Mouse (Mus musculus) spleen, postnatal 4 days (tissue): ENCODE measurements at regions not wholly inside any gene's neighbourhood (a gene's known extent, or its start where the extent isn't known, plus 50 kb on each side); places are given as distances from the start of the nearest gene placed in this dataset.

Source experiments
- DNase-seq, 2 experiments: peaks; one replicate each; pipeline ENCODE4 v3.0.0; 2022; ENCODE audit warnings: low spot score in 2 of 2

DNA sequence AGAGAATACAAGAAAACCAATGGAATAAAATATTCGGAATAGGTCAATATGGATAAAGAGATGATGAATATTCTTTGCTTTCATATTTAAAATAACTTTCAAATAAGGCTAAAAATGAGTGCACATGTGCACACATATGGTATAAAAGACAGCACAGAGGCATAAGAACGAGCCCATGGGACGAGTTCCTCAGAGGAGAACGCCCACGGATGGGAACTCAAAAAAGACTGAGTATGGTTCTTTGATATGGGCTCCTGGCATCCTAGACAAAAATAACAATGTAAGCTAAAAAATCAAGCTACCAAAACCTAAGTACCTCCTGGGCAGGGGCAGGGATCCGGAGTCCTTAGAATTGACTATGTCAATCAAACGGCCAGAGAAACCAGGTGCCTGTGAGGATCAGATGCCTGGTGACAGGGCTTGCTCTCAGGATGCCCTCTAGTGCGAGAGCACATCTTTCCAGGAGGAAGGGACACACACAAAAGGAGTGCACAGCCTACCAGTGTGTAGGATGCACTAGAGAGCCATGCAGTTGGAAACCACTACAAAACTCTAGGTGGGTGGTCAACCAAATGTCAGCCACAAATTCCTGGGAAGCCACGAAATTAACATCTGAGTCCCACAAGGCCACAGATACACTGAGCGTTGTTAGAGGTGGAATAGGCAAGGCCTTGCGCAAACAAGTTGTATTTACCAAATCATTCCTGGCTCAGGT is 307.8 kb downstream of the Sox9 start:
- no peak for DNase-seq

GRCm38 (mm10) chr11:113091901-113092568 is 310.0 kb downstream of the Sox9 start:
- DNase-seq = no peak

GRCm38 (mm10) chr11:113093895-113094445 is 311.9 kb downstream of the Sox9 start:
- no peak for DNase-seq

DNA sequence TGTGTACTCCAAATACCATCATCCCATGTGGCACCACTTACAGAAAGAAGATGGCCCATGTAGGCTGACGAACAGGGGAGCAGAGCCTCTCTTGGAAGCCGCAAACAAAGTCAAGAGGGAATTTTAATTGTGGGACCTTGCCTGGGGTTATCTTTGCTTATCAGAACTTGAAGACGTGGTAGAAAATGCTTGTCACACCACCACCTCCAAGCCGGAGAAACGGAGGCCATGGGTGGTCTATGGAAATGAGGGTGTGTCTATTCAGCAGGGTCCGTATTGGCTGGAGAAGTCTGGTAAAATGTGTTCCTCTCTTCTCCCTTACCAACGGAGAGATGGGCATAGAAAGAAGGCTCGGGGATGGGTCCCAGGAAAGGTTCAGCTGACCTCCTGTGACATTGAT is 313.6 kb downstream of the Sox9 start:
- DNase-seq = no peak

GRCm38 (mm10) chr11:113096209-113096608 is 314.2 kb downstream of the Sox9 start:
- DNase-seq = no peak

DNA sequence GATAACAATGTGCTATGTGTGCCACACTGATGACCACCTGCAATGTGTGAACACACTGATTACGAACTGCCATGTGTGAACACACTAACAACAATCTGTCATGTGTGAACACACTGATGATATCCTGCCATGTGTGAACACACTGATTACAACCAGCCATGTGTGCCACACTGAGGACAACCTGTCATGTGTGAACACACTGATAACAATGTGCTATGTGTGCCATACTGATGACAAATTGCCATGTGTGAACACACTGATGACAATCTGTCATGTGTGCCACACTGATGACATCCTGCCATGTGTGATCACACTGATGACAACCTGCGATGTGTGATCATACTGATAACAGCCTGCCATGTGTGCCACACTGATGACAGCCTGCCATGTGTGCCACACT is 316.3 kb downstream of the Sox9 start:
- no peak for DNase-seq

GRCm38 (mm10) chr11:113100800-113101199 is 318.8 kb downstream of the Sox9 start:
- DNase-seq = no peak

DNA sequence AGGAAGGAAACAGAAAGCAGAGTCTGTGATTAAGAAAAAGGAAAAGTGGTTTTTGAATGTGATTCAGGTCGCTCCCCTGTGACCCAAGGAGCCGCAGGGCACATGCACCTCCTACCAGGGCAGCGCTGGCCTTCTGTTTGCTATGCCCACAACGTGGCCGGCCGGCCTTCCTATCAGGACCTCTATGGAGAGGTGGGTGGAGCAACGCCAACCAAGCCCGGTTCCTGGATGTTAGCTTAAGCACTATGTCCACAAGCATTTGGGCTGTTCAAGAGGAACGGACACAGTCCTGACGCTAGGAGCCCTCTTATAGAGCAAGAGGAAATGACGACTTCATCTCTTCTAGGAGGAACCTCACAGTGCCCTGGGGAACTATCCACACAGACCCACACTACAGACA is 319.5 kb downstream of the Sox9 start:
- no peak for DNase-seq

GRCm38 (mm10) chr11:113103161-113103845 is 321.3 kb downstream of the Sox9 start:
- no peak for DNase-seq

- no peak for DNase-seq
Observed at GRCm38 (mm10) chr11:113105371-113105770, 323.3 kb downstream of the Sox9 start.

- no peak for DNase-seq
Observed at GRCm38 (mm10) chr11:113107205-113107844, 325.3 kb downstream of the Sox9 start.

DNA sequence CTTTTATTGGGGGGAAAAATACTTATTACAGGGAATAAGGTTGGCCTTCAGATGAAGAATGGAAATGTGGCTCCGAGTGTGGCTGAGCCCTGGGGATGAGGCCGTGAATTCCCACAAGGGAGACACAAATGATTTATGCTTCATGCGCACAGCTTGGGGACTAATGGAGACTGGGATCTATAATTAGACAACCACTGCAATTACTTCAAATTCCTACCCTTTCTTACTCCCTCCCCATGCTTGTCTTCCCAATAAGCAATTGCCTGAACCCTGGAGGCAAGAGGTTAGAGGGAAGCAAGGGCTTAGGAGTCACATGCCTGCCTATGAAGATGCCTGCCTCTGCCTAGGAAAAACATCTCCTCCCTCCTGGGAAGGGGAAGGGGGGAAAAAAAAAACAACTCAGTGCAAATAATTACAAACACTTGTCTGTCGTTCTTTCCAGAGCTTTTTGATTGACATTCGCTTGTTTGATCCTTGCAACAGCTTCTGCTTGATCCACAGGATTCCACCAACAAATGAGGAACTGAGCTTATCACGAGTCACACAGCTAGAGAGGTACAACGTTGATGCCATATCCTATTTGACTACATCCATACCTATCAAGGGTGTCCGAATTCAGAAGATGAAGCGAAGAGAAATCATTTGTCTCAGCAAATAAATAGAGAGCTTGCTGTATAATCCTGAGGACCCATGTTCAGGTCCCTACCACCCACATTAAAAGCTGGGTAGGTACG is 326.1 kb downstream of the Sox9 start:
- no peak for DNase-seq

GRCm38 (mm10) chr11:113109096-113109495 is 327.1 kb downstream of the Sox9 start:
- DNase-seq = no peak

- DNase-seq = no peak
Observed at GRCm38 (mm10) chr11:113113220-113113817, 331.3 kb downstream of the Sox9 start.

- DNase-seq = no peak
Observed at GRCm38 (mm10) chr11:113117179-113117898, 335.3 kb downstream of the Sox9 start.

GRCm38 (mm10) chr11:113120570-113120969 is 338.5 kb downstream of the Sox9 start:
- no peak for DNase-seq

DNA sequence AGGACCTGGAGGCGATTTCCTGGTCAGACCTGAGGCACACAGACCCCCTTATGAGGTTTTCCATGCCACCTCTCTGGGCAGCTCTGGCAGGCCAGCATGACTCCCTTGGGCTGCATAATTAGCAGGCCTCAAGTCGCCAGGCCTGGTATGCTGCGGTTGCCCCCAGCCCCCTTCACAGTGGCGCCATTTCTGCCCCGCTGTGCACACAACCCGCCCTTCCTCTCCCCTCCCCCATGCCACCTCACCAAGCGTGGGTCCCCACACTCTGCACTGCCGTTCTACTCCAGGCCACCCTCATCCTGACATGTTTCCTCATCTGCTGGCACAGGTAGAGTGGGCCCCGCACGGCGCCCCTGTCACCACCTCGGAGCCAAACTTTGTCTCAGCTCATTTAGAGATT is 339.3 kb downstream of the Sox9 start:
- no peak for DNase-seq

DNA sequence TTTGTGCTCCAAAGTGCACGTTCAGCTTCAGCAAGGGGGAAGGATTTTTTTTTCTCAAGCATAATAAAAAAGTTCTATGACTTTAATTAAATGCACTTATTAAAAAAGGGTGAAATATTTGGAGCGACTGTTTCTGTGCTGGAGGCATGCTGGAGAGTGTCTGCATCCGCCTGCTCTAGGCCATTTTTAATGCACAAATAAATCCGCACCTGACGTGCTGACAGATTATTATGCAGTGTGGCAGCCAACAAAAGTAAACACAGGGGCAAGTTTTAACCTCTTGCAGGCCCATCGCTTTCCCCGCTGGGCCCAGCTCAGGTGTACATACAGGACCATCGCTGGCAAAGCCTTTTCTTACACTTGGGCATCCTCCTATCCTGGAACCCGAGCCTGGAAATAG is 340.1 kb downstream of the Sox9 start:
- no peak for DNase-seq

- no peak for DNase-seq
Observed at GRCm38 (mm10) chr11:113122964-113123363, 340.9 kb downstream of the Sox9 start.

DNA sequence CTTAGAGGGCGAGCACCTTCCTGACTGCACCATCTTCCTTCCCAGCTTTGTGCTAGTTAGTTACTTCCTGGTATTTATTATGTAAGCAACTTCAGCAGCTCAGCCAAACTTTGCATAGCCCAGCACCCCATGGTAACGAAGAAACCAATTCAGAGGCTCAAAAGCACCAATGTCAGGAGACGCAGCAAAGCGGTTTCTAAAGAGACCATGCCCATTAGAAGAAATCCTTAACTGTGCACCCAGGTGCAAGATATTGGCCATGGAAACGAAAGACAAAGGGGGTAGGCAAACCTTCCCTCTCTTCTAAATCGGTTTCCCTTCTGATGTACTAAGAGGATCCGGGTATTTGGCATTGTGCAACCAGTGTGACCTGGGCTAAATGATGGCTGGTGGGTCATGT is 343.8 kb downstream of the Sox9 start:
- DNase-seq = no peak
